Mouse (Mus musculus): Measurements from ENCODE around the gene Chst5. TPM values are rescaled to one million over a fixed set of nuclear protein-coding genes. Genes with fewer than 3 reads are reported as not detected.

The Chst5 gene
- total and polyA plus RNA-seq, 3 experiments, result not detected

DNA sequence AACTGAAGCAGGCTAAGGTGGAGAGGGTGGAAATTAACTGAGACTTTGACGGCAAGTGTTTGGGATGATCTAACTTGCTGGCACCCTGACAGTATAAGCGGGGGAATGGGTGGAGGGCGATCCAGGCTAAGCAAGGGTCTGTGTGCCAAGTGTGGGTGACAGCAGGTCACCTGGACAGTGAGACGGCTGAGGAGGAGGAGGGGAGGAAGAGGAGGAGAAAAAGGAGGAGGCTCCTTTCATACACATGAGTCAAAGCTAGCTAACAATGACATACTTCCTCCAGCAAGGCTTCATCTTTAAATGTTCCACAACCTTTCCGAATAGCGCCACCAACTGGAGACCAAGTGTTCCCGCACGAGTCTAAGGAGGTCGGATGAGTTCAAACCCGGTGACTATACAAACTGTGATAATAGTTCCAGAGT, 13.1 kb upstream of the Chst5 start:
- Histone ChIP-seq H3K4me1 (ENCODE audit: control insufficient read depth in 1 of 2, insufficient read depth in 2 of 2, low read length in 2 of 2) (peaks cover 5 to 25% of the 10 kb centered on the region in 2 experiments; a peak in 3 of 4 replicates), H3K79me2 (ENCODE audit: control insufficient read depth, insufficient read depth, low read length, poor library complexity) (no peaks in the 10 kb centered on the region), H3K9me3 (replicated peaks; ENCODE audit: insufficient read depth, low read length) (no peaks in the 10 kb centered on the region), H3K27me3 (ENCODE audit: control insufficient read depth in 1 of 2, insufficient read depth in 2 of 2, low read length in 2 of 2) (no peaks in the 10 kb centered on the region), H3K36me3 (ENCODE audit: control insufficient read depth in 1 of 2, insufficient read depth in 2 of 2, low read length in 2 of 2) (peaks cover 0 to 15% of the 10 kb centered on the region in 2 experiments; a peak in 2 of 4 replicates), H3K27ac (ENCODE audit: control insufficient read depth, low read depth, low read length) (peak overlapping the region; percentile 31), H3K4me3 (ENCODE audit: control insufficient read depth in 1 of 2, insufficient read depth in 1 of 2, low read depth in 2 of 2, low read length in 2 of 2) (peak overlapping the region; percentile 63 to 81), H3K9ac (ENCODE audit: control insufficient read depth, low read depth, low read length, poor library complexity, severe bottlenecking) (peak overlapping the region; percentile 71)
- DNase-seq (ENCODE audit: low read depth, low spot score), result peak; percentile 94
- TF ChIP-seq HCFC1 (IDR thresholded peaks at IDR 0.05; ENCODE audit: low read depth, low read length) (peak; percentile 74), TBP (IDR thresholded peaks at IDR 0.05; ENCODE audit: low read depth, low read length) (peak; percentile 54; the same call in 1 of the 2 replicates), MAX (IDR thresholded peaks at IDR 0.05; ENCODE audit: low read length) (peak; percentile 71), USF1 (IDR thresholded peaks at IDR 0.05; ENCODE audit: low read depth, low read length) (no peak; the same call in 1 of the 2 replicates), TAL1 (IDR thresholded peaks at IDR 0.05; ENCODE audit: low read length) (no peak), BHLHE40 (IDR thresholded peaks at IDR 0.05; ENCODE audit: borderline replicate concordance, low read depth, low read length) (no peak), MYC (IDR thresholded peaks at IDR 0.05; ENCODE audit: low read depth, low read length) (peak; percentile 89), NELFE (IDR thresholded peaks at IDR 0.05; ENCODE audit: low read depth, low read length) (0 out of 2 replicates have a peak, but pooled peaks have one; percentile 40), ZC3H11A (IDR thresholded peaks at IDR 0.05; ENCODE audit: low read depth, low read length) (peak; percentile 40; the same call in 1 of the 2 replicates), ZNF384 (IDR thresholded peaks at IDR 0.05; ENCODE audit: low read depth, low read length) (no peak), CHD1 (IDR thresholded peaks at IDR 0.05; ENCODE audit: low read depth, low read length) (no peak), TCF12 (IDR thresholded peaks at IDR 0.05; ENCODE audit: low read depth, low read length) (0 out of 2 replicates have a peak, but pooled peaks have one; percentile 32), MEF2A (IDR thresholded peaks at IDR 0.05; ENCODE audit: extremely low read depth, insufficient replicate concordance, low read depth, low read length, poor library complexity, severe bottlenecking) (no peak), ZKSCAN1 (IDR thresholded peaks at IDR 0.05; ENCODE audit: low read depth, low read length) (no peak), EP300 (IDR thresholded peaks at IDR 0.05; ENCODE audit: low read depth in 1 of 2, low read length in 2 of 2) (peak in 1 of 2 experiments; percentile 12; a peak in 1 of 4 replicates), E2F4 (IDR thresholded peaks at IDR 0.05; ENCODE audit: borderline replicate concordance, low read depth, low read length) (no peak), MXI1 (IDR thresholded peaks at IDR 0.05; ENCODE audit: low read depth, low read length) (peak; percentile 79), ZMIZ1 (IDR thresholded peaks at IDR 0.05; ENCODE audit: low read depth, low read length) (no peak), POLR2AphosphoS2 (IDR thresholded peaks at IDR 0.05; ENCODE audit: low read length) (no peak), RCOR1 (IDR thresholded peaks at IDR 0.05; ENCODE audit: low read depth, low read length) (0 out of 2 replicates have a peak, but pooled peaks have one; percentile 14), MYB (IDR thresholded peaks at IDR 0.05; ENCODE audit: low read depth, low read length) (no peak), MAZ (IDR thresholded peaks at IDR 0.05; ENCODE audit: low read depth, low read length) (peak; percentile 53; the same call in 1 of the 2 replicates), SMC3 (IDR thresholded peaks at IDR 0.05; ENCODE audit: low read depth, low read length) (peak; percentile 65), CHD2 (IDR thresholded peaks at IDR 0.05; ENCODE audit: low read length) (no peak), POLR2AphosphoS5 (IDR thresholded peaks at IDR 0.05; ENCODE audit: borderline replicate concordance, low read depth, low read length) (no peak), GABPA (IDR thresholded peaks at IDR 0.05; ENCODE audit: low read depth, low read length) (no peak), SIN3A (IDR thresholded peaks at IDR 0.05; ENCODE audit: low read length) (peak; percentile 79), KAT2A (conservative IDR thresholded peaks at IDR 0.05; ENCODE audit: low read depth, low read length) (no peak), ETS1 (IDR thresholded peaks at IDR 0.05; ENCODE audit: low read depth, low read length) (peak; percentile 62), RAD21 (IDR thresholded peaks at IDR 0.05; ENCODE audit: low read depth, low read length) (peak; percentile 73), UBTF (IDR thresholded peaks at IDR 0.05; ENCODE audit: borderline replicate concordance, insufficient read depth, low read depth, low read length) (no peak), NRF1 (IDR thresholded peaks at IDR 0.05; ENCODE audit: insufficient read depth, low read depth, low read length, poor library complexity, severe bottlenecking) (no peak), CTCF (IDR thresholded peaks at IDR 0.05 in 2 of 3, conservative IDR thresholded peaks at IDR 0.05 in 1 of 3; ENCODE audit: control insufficient read depth in 1 of 3, insufficient read depth in 1 of 3, low read depth in 2 of 3, low read length in 3 of 3, poor library complexity in 1 of 3, severe bottlenecking in 1 of 3) (peak; percentile 77 to 96 (median 93)), GATA1 (IDR thresholded peaks at IDR 0.05; ENCODE audit: low read depth, low read length) (no peak), MAFK (IDR thresholded peaks at IDR 0.05; ENCODE audit: borderline replicate concordance, low read depth, low read length) (no peak), ELF1 (IDR thresholded peaks at IDR 0.05; ENCODE audit: low read depth, low read length) (no peak), POLR2A (IDR thresholded peaks at IDR 0.05; ENCODE audit: control insufficient read depth in 1 of 2, insufficient read depth in 1 of 2, low read depth in 1 of 2, low read length in 2 of 2, poor library complexity in 1 of 2) (peak in 1 of 2 experiments; percentile 64; a peak in 1 of 4 replicates), JUND (IDR thresholded peaks at IDR 0.05; ENCODE audit: low read depth, low read length) (no peak)
